ENCODE assay signal across 8 mouse cellular contexts in the genomic region with DNA sequence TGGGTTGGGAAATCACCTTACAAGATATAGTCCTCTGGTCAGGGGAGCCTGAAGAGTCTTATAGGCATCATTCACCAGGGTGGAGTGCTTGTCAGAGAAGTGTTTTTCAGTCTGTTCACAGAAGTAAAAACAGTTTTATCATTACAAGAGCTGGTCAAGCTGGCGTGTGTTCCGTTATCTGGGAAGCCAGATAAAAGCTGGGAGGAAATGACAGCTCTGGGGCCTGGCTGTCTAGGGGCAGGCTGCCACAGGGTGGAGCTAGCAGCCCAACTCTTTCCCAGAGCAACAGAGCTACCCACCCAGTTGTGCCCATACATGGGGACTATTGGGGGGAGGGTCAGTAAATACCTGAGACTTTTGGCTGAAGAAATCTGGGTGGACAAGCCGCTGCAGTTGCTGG. TPM values are rescaled to one million over a fixed set of nuclear protein-coding genes. Genes with fewer than 3 reads are reported as not detected.
A peak's percentile ranks its signal among the peaks of the same experiment; 100 is the strongest.
DNase-seq lines count a peak whose midpoint lies in the region; ATAC-seq lines count a peak whose summit lies in the region.

No protein-coding gene starts in this region.

- 32% methylated on average over 3 of the region's 3 CpGs for WGBS in hindbrain, embryonic 14.5 days
- WGBS in hindbrain, embryonic 16.5 days, result 46% methylated on average over 3 of the region's 3 CpGs
- 3% methylated on average over 3 of the region's 3 CpGs for WGBS in heart, embryonic 14.5 days
- WGBS in neural tube, embryonic 11.5 days, result 34% methylated on average over 3 of the region's 3 CpGs

- peak; percentile 62 for DNase-seq in hindbrain, embryonic 14.5 days (ENCODE audit: low spot score)
- DNase-seq in Muller cell, postnatal 12 days (ENCODE audit: inconsistent ontology term), result peak; percentile 12
- DNase-seq in embryo, embryonic 10 days (ENCODE audit: low spot score), result peak; percentile 64
- DNase-seq in left cerebral cortex, postnatal 4 days, result peak; percentile 49
- peak; percentile 49 for DNase-seq in neural tube, embryonic 11.5 days (ENCODE audit: low spot score)
- DNase-seq in thymus, postnatal 36 days, result peak; percentile 26 to 28

- H3K9me3 ChIP-seq in hindbrain, embryonic 14.5 days (ENCODE audit: control insufficient read depth, low read length), result no peaks in the 10 kb centered on the region
- no peaks in the 10 kb centered on the region for H3K9me3 ChIP-seq in hindbrain, embryonic 16.5 days (ENCODE audit: control insufficient read depth, low read length)
- no peaks in the 10 kb centered on the region for H3K9me3 ChIP-seq in heart, embryonic 14.5 days (ENCODE audit: control insufficient read depth, low read length)
- no peaks in the 10 kb centered on the region for H3K9me3 ChIP-seq in neural tube, embryonic 11.5 days (ENCODE audit: control insufficient read depth, low read length)

- H3K4me2 ChIP-seq in hindbrain, embryonic 14.5 days (replicated peaks), result no peak overlapping the region
- H3K4me2 ChIP-seq in hindbrain, embryonic 16.5 days (ENCODE audit: low read length), result no peak overlapping the region
- H3K4me2 ChIP-seq in heart, embryonic 14.5 days (ENCODE audit: low read length), result peak overlapping the region; percentile 50
- no peak overlapping the region for H3K4me2 ChIP-seq in neural tube, embryonic 11.5 days (ENCODE audit: low read depth)

- ATAC-seq in hindbrain, embryonic 14.5 days (ENCODE audit: low FRiP score), result no peak
- no peak for ATAC-seq in hindbrain, embryonic 16.5 days
- ATAC-seq in heart, embryonic 14.5 days (ENCODE audit: insufficient number of reproducible peaks, insufficient read depth, low FRiP score, low read depth), result peak; percentile 25; the same call in 1 of the 2 replicates
- ATAC-seq in neural tube, embryonic 11.5 days (ENCODE audit: insufficient read depth, low FRiP score, low TSS enrichment), result no peak

- no peak overlapping the region for H3K27ac ChIP-seq in hindbrain, embryonic 14.5 days
- no peak overlapping the region for H3K27ac ChIP-seq in hindbrain, embryonic 16.5 days (ENCODE audit: low read depth, low read length)
- peak overlapping the region in 1 of 2 experiments; percentile 19; a peak in 1 of 4 replicates for H3K27ac ChIP-seq in heart, embryonic 14.5 days (replicated peaks in 1 of 2; ENCODE audit: control insufficient read depth in 1 of 2, insufficient read depth in 1 of 2, low read depth in 2 of 2, low read length in 2 of 2)
- no peak overlapping the region for H3K27ac ChIP-seq in neural tube, embryonic 11.5 days (ENCODE audit: low read depth, low read length)

- no peak overlapping the region for H3K9ac ChIP-seq in hindbrain, embryonic 14.5 days
- no peak overlapping the region for H3K9ac ChIP-seq in hindbrain, embryonic 16.5 days (ENCODE audit: low read depth, low read length)
- H3K9ac ChIP-seq in heart, embryonic 14.5 days (ENCODE audit: low read length), result no peak overlapping the region; the same call in 1 of the 2 replicates
- no peak overlapping the region for H3K9ac ChIP-seq in neural tube, embryonic 11.5 days (ENCODE audit: low read length)

- peaks cover 6% of the 10 kb centered on the region; the same call in 1 of the 2 replicates for H3K4me1 ChIP-seq in hindbrain, embryonic 14.5 days (replicated peaks; ENCODE audit: control insufficient read depth, insufficient read depth, low read length)
- H3K4me1 ChIP-seq in hindbrain, embryonic 16.5 days (ENCODE audit: control insufficient read depth, insufficient read depth, low read depth, low read length), result peaks cover 7% of the 10 kb centered on the region
- H3K4me1 ChIP-seq in heart, embryonic 14.5 days (ENCODE audit: control insufficient read depth in 2 of 2, insufficient read depth in 2 of 2, low read length in 2 of 2), result peaks cover 7 to 17% of the 10 kb centered on the region in 2 experiments
- 0 out of 2 replicates have a peak, but pooled peaks cover 2% of the 10 kb centered on the region for H3K4me1 ChIP-seq in neural tube, embryonic 11.5 days (ENCODE audit: control insufficient read depth, insufficient read depth, low read length)

- H3K4me3 ChIP-seq in hindbrain, embryonic 14.5 days (replicated peaks; ENCODE audit: low read length), result no peak overlapping the region
- no peak overlapping the region for H3K4me3 ChIP-seq in hindbrain, embryonic 16.5 days (ENCODE audit: low read length)
- no peak overlapping the region for H3K4me3 ChIP-seq in heart, embryonic 14.5 days (ENCODE audit: control insufficient read depth in 1 of 2, insufficient read depth in 1 of 2, low read depth in 1 of 2, low read length in 2 of 2)
- no peak overlapping the region for H3K4me3 ChIP-seq in neural tube, embryonic 11.5 days (ENCODE audit: low read depth, low read length)

- intact Hi-C loops in left cerebral cortex, postnatal 4 days (cut with DNase I), result loop anchor here (5.0 to 10.0 kb wide), 2 partner anchors 86 to 419 kb away; no protein-coding TSS in a partner anchor

- H3K27me3 ChIP-seq in hindbrain, embryonic 14.5 days (ENCODE audit: control insufficient read depth, insufficient read depth, low read length), result no peaks in the 10 kb centered on the region
- no peaks in the 10 kb centered on the region for H3K27me3 ChIP-seq in hindbrain, embryonic 16.5 days (replicated peaks; ENCODE audit: control insufficient read depth, insufficient read depth, low read length)
- H3K27me3 ChIP-seq in heart, embryonic 14.5 days (ENCODE audit: control insufficient read depth, insufficient read depth, low read length), result no peaks in the 10 kb centered on the region
- no peaks in the 10 kb centered on the region for H3K27me3 ChIP-seq in neural tube, embryonic 11.5 days (ENCODE audit: control insufficient read depth, insufficient read depth, low read length)

- no peaks in the 10 kb centered on the region for H3K36me3 ChIP-seq in hindbrain, embryonic 14.5 days (replicated peaks; ENCODE audit: control insufficient read depth, insufficient read depth)
- H3K36me3 ChIP-seq in hindbrain, embryonic 16.5 days (ENCODE audit: control insufficient read depth, insufficient read depth, low read length), result no peaks in the 10 kb centered on the region
- H3K36me3 ChIP-seq in heart, embryonic 14.5 days (ENCODE audit: control insufficient read depth, insufficient read depth, low read length), result peaks cover 16% of the 10 kb centered on the region
- H3K36me3 ChIP-seq in neural tube, embryonic 11.5 days (ENCODE audit: control insufficient read depth, insufficient read depth, low read length), result no peaks in the 10 kb centered on the region

RNA-seq across cellular contexts. Expression of a gene that starts 3.6 kb away (rescaled TPM):
- 7.8 and 10.3 TPM in 2 replicates for polyA plus RNA-seq in hindbrain, embryonic 14.5 days (2014; fragmentation: Nextera tagmentation; extraction: Ambion mirVana)
- 10.0 and 10.3 TPM in 2 replicates for polyA plus RNA-seq in hindbrain, embryonic 16.5 days (2015; fragmentation: Nextera tagmentation; extraction: Ambion mirVana)
- polyA plus RNA-seq in heart, embryonic 14.5 days (2014; fragmentation: Nextera tagmentation; extraction: Ambion mirVana), result 23.1 and 24.3 TPM in 2 replicates
- total RNA-seq in left cerebral cortex, postnatal 4 days (2021), result 1 to 10 TPM; 6.3 to 8.0 TPM
- 21.1 and 21.4 TPM in 2 replicates for polyA plus RNA-seq in neural tube, embryonic 11.5 days (2014; fragmentation: Nextera tagmentation; extraction: Ambion mirVana)

RNA-seq across cellular contexts. Expression of a gene that starts 3.8 kb away (rescaled TPM):
- 5.4 and 5.9 TPM in 2 replicates for polyA plus RNA-seq in hindbrain, embryonic 14.5 days (2014; fragmentation: Nextera tagmentation; extraction: Ambion mirVana)
- 6.2 and 7.4 TPM in 2 replicates for polyA plus RNA-seq in hindbrain, embryonic 16.5 days (2015; fragmentation: Nextera tagmentation; extraction: Ambion mirVana)
- 14.2 and 19.0 TPM in 2 replicates for polyA plus RNA-seq in heart, embryonic 14.5 days (2014; fragmentation: Nextera tagmentation; extraction: Ambion mirVana)
- 1 to 10 TPM; 2.6 to 3.0 TPM for total RNA-seq in left cerebral cortex, postnatal 4 days (2021)
- polyA plus RNA-seq in neural tube, embryonic 11.5 days (2014; fragmentation: Nextera tagmentation; extraction: Ambion mirVana), result 21.1 and 24.2 TPM in 2 replicates

RNA-seq across cellular contexts. Expression of a gene that starts 26.1 kb away (rescaled TPM):
- polyA plus RNA-seq in hindbrain, embryonic 14.5 days (2014; fragmentation: Nextera tagmentation; extraction: Ambion mirVana), result 48.9 and 49.6 TPM in 2 replicates
- polyA plus RNA-seq in hindbrain, embryonic 16.5 days (2015; fragmentation: Nextera tagmentation; extraction: Ambion mirVana), result 20.7 and 23.8 TPM in 2 replicates
- polyA plus RNA-seq in heart, embryonic 14.5 days (2014; fragmentation: Nextera tagmentation; extraction: Ambion mirVana), result 23.3 and 26.0 TPM in 2 replicates
- total RNA-seq in left cerebral cortex, postnatal 4 days (2021), result 100 to 1,000 TPM in 1 of 2 experiments, 10 to 100 TPM in 1; 94.5 to 101 TPM
- polyA plus RNA-seq in neural tube, embryonic 11.5 days (2014; fragmentation: Nextera tagmentation; extraction: Ambion mirVana), result 41.7 and 46.9 TPM in 2 replicates

RNA-seq across cellular contexts. Expression of a gene that starts 43.6 kb away (rescaled TPM):
- polyA plus RNA-seq in hindbrain, embryonic 14.5 days (2014; fragmentation: Nextera tagmentation; extraction: Ambion mirVana), result 27.3 and 30.0 TPM in 2 replicates
- 14.5 and 16.8 TPM in 2 replicates for polyA plus RNA-seq in hindbrain, embryonic 16.5 days (2015; fragmentation: Nextera tagmentation; extraction: Ambion mirVana)
- polyA plus RNA-seq in heart, embryonic 14.5 days (2014; fragmentation: Nextera tagmentation; extraction: Ambion mirVana), result 7.9 and 9.0 TPM in 2 replicates
- 100 to 1,000 TPM in 1 of 2 experiments, 10 to 100 TPM in 1; 97.3 to 112 TPM for total RNA-seq in left cerebral cortex, postnatal 4 days (2021)
- polyA plus RNA-seq in neural tube, embryonic 11.5 days (2014; fragmentation: Nextera tagmentation; extraction: Ambion mirVana), result 16.1 and 17.7 TPM in 2 replicates

RNA-seq across cellular contexts. Expression of a gene that starts 55.5 kb away (rescaled TPM):
- 9.8 and 11.5 TPM in 2 replicates for polyA plus RNA-seq in hindbrain, embryonic 14.5 days (2014; fragmentation: Nextera tagmentation; extraction: Ambion mirVana)
- 19.8 and 23.2 TPM in 2 replicates for polyA plus RNA-seq in hindbrain, embryonic 16.5 days (2015; fragmentation: Nextera tagmentation; extraction: Ambion mirVana)
- polyA plus RNA-seq in heart, embryonic 14.5 days (2014; fragmentation: Nextera tagmentation; extraction: Ambion mirVana), result 14.9 and 16.3 TPM in 2 replicates
- 10 to 100 TPM; 18.7 to 20.3 TPM for total RNA-seq in left cerebral cortex, postnatal 4 days (2021)
- 16.7 and 18.4 TPM in 2 replicates for polyA plus RNA-seq in neural tube, embryonic 11.5 days (2014; fragmentation: Nextera tagmentation; extraction: Ambion mirVana)

Comparison
In these comparisons a context has a peak if more than half of its experiments do, and no peak if none do; other contexts are left out.
1. DNase-seq: peak in every context shown above with its lines; median percentile 64 in embryo, embryonic 10 days; 62 in hindbrain, embryonic 14.5 days; 49 in left cerebral cortex, postnatal 4 days; 49 in neural tube, embryonic 11.5 days; 27 in thymus, postnatal 36 days; 12 in Muller cell, postnatal 12 days.